Mouse (Mus musculus) midbrain, embryonic 14.5 days (tissue): ENCODE results near the gene Pigs. TPM values are rescaled to one million over a fixed set of nuclear protein-coding genes. Genes with fewer than 3 reads are reported as not detected.

ENCODE experiments used
- ATAC-seq: fragments of 200-750 bp; cut with Nextera tagmentation; 2 replicates; pipeline ENCODE4 v1.8.0; 2017; ENCODE audit warnings: moderate number of reproducible peaks, moderate library complexity; ENCODE audit not compliant: low FRiP score, low TSS enrichment
- DNase-seq: peaks from one replicate; pipeline ENCODE4 v3.0.0-alpha.2; 2015
- H3K27ac ChIP-seq: fragments of 300-500 bp; sonication (generic); replicated peaks from 2 replicates; pipeline ENCODE4 v1.5.1; 2014; ENCODE audit warnings: mild to moderate bottlenecking, low read depth, low read length, moderate library complexity
- H3K27me3 ChIP-seq: fragments of 300-500 bp; sonication (generic); 2 replicates; pipeline ENCODE4 v1.6.1; 2014; ENCODE audit warnings: low read length, control low read depth, mixed read lengths; ENCODE audit not compliant: control insufficient read depth, insufficient read depth
- H3K36me3 ChIP-seq: fragments of 300-500 bp; sonication (generic); 2 replicates; pipeline ENCODE4 v1.6.1; 2014; ENCODE audit warnings: low read length, control low read depth; ENCODE audit not compliant: control insufficient read depth, insufficient read depth
- H3K4me1 ChIP-seq: fragments of 300-500 bp; sonication (generic); 2 replicates; pipeline ENCODE4 v1.6.1; 2014; ENCODE audit warnings: mild to moderate bottlenecking, antibody characterized with exemption, low read length, control low read depth; ENCODE audit not compliant: control insufficient read depth, insufficient read depth
- H3K4me2 ChIP-seq: fragments of 300-500 bp; sonication (generic); 2 replicates; pipeline ENCODE4 v1.6.1; 2014; ENCODE audit warnings: mild to moderate bottlenecking, low read length, moderate library complexity
- H3K4me3 ChIP-seq: fragments of 300-500 bp; sonication (generic); replicated peaks from 2 replicates; pipeline ENCODE4 v1.5.1; 2014; ENCODE audit warnings: low read depth, low read length
- H3K9ac ChIP-seq: fragments of 300-500 bp; sonication (generic); replicated peaks from 2 replicates; pipeline ENCODE4 v1.6.1; 2014; ENCODE audit warnings: mild to moderate bottlenecking, low read length, moderate library complexity
- H3K9me3 ChIP-seq: fragments of 300-500 bp; sonication (generic); 2 replicates; pipeline ENCODE4 v1.6.1; 2016; ENCODE audit warnings: low read length, control low read depth, mixed read lengths; ENCODE audit not compliant: control insufficient read depth
- WGBS: fragments of 180-500 bp; shearing (Covaris S2); extraction: QIAGEN DNeasy Blood & Tissue Kit; methylation state at CpG from one replicate; pipeline ENCODE4 v1.1.7; 2014; 5-methylcytosine and 5-hydroxymethylcytosine counted together
- polyA plus RNA-seq: library from polyadenylated mRNA; unstranded; fragments of >200 nt; fragmentation: Nextera tagmentation; extraction: Ambion mirVana; gene quantifications from 2 replicates; pipeline ENCODE4 v1.2.1, GENCODE M21; 2014

Gene Pigs
- polyA plus RNA-seq, 1 experiment from 2014 or later, result 63.6 TPM

- Histone ChIP-seq H3K9me3 (no peaks in the 10 kb centered on the region), H3K4me3 (no peak overlapping the region), H3K27me3 (no peaks in the 10 kb centered on the region), H3K9ac (no peak overlapping the region), H3K4me2 (no peak overlapping the region), H3K4me1 (no peaks in the 10 kb centered on the region), H3K27ac (no peak overlapping the region), H3K36me3 (no peaks in the 10 kb centered on the region)
- ATAC-seq (no peak), DNase-seq (no peak)
- 57% methylated on average over 1 of the region's 1 CpGs for WGBS
Observed at GRCm38 (mm10) chr11:78370389-78370788, 42.2 kb downstream of the Pigs start.

DNA sequence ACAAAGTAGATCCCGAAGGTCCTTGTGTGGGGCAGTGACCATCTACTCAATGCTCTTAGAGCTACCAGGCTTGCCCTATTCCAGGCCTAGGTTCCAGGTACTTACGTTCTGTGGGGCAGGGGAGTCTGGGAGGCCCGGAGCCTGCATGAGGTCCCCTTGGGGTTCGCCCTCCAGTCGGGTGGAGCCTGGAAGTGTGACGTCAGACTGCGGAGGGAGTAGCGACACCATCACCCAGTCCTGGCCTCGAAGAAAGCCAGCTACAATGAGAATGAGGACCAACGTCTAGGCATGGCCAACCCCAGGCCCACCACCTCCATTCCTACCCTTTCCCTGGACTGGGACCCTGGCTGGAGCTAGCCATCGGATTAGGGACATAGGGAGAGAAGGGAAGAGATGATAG, 43.5 kb downstream of the Pigs start:
- H3K4me2 ChIP-seq, result no peak overlapping the region
- H3K27ac ChIP-seq, result no peak overlapping the region
- no peak overlapping the region for H3K4me3 ChIP-seq
- 91% methylated on average over 11 of the region's 11 CpGs for WGBS
- H3K4me1 ChIP-seq, result no peaks in the 10 kb centered on the region
- H3K36me3 ChIP-seq, result no peaks in the 10 kb centered on the region
- no peak for DNase-seq
- H3K9ac ChIP-seq, result no peak overlapping the region
- H3K27me3 ChIP-seq, result no peaks in the 10 kb centered on the region
- no peak for ATAC-seq
- H3K9me3 ChIP-seq, result no peaks in the 10 kb centered on the region

GRCm38 (mm10) chr11:78372166-78372565, 44.0 kb downstream of the Pigs start:
- H3K27me3 ChIP-seq, result no peaks in the 10 kb centered on the region
- no peak overlapping the region for H3K27ac ChIP-seq
- H3K4me1 ChIP-seq, result no peaks in the 10 kb centered on the region
- H3K4me2 ChIP-seq, result no peak overlapping the region
- H3K9ac ChIP-seq, result no peak overlapping the region
- no peaks in the 10 kb centered on the region for H3K9me3 ChIP-seq
- DNase-seq (no peak), ATAC-seq (no peak)
- no peaks in the 10 kb centered on the region for H3K36me3 ChIP-seq
- no peak overlapping the region for H3K4me3 ChIP-seq
- 90% methylated on average over 3 of the region's 3 CpGs for WGBS

GRCm38 (mm10) chr11:78372610-78373009, 44.4 kb downstream of the Pigs start:
- H3K4me1 ChIP-seq, result no peaks in the 10 kb centered on the region
- no peak overlapping the region for H3K4me2 ChIP-seq
- 49% methylated on average over 7 of the region's 7 CpGs for WGBS
- ATAC-seq (no peak), DNase-seq (peak; percentile 9)
- no peaks in the 10 kb centered on the region for H3K27me3 ChIP-seq
- H3K9ac ChIP-seq, result 0 out of 2 replicates have a peak overlapping the region, but pooled peaks have one; percentile 6
- no peak overlapping the region for H3K27ac ChIP-seq
- H3K9me3 ChIP-seq, result no peaks in the 10 kb centered on the region
- no peaks in the 10 kb centered on the region for H3K36me3 ChIP-seq
- H3K4me3 ChIP-seq, result no peak overlapping the region

GRCm38 (mm10) chr11:78374147-78374546, 45.9 kb downstream of the Pigs start:
- no peaks in the 10 kb centered on the region for H3K36me3 ChIP-seq
- no peak overlapping the region for H3K4me2 ChIP-seq
- no peaks in the 10 kb centered on the region for H3K27me3 ChIP-seq
- DNase-seq (no peak), ATAC-seq (no peak)
- no peak overlapping the region for H3K4me3 ChIP-seq
- no peak overlapping the region for H3K9ac ChIP-seq
- no peaks in the 10 kb centered on the region for H3K9me3 ChIP-seq
- WGBS, result 77% methylated on average over 8 of the region's 8 CpGs
- no peaks in the 10 kb centered on the region for H3K4me1 ChIP-seq
- no peak overlapping the region for H3K27ac ChIP-seq

DNA sequence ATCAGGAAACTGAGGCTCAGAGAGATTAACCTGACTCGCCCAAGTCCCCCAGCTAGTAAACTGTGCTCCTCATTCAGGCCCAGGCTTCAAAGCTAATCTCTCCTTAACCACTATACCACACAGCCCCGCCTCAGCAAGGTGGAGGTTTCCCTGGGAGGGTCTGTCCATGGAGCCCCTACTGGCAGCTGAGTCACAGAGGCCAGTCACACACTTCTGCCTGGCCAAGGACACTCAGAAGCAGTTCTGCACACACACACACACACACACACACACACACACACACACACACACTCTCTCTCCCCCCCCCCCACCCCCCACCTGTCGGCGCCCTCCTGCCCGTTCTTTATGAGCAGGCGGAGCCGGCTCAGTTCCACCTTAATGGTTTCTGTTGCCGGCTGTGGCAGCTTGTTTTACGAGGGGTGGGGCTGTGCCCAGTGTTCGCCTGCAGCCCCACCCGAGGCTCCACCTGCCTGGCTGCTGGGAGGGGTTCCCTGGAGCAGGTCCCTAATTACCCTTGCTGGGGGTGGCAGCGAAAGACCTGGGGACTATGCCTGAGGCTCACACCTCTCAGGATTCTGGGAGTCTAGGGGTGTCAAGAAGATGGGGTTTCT, 49.4 kb downstream of the Pigs start:
- H3K27me3 ChIP-seq, result no peaks in the 10 kb centered on the region
- DNase-seq (no peak), ATAC-seq (no peak)
- H3K9me3 ChIP-seq, result no peaks in the 10 kb centered on the region
- no peak overlapping the region for H3K4me3 ChIP-seq
- no peaks in the 10 kb centered on the region for H3K4me1 ChIP-seq
- 49% methylated on average over 12 of the region's 12 CpGs for WGBS
- H3K27ac ChIP-seq, result no peak overlapping the region
- no peaks in the 10 kb centered on the region for H3K36me3 ChIP-seq
- H3K4me2 ChIP-seq, result no peak overlapping the region
- H3K9ac ChIP-seq, result no peak overlapping the region

GRCm38 (mm10) chr11:78380351-78380750, 52.1 kb downstream of the Pigs start:
- H3K4me1 ChIP-seq, result no peaks in the 10 kb centered on the region
- H3K27ac ChIP-seq, result no peak overlapping the region
- DNase-seq (no peak), ATAC-seq (no peak)
- H3K27me3 ChIP-seq, result no peaks in the 10 kb centered on the region
- no peak overlapping the region for H3K9ac ChIP-seq
- WGBS, result 76% methylated on average over 4 of the region's 4 CpGs
- H3K9me3 ChIP-seq, result no peaks in the 10 kb centered on the region
- H3K4me2 ChIP-seq, result no peak overlapping the region
- H3K4me3 ChIP-seq, result no peak overlapping the region
- no peaks in the 10 kb centered on the region for H3K36me3 ChIP-seq

DNA sequence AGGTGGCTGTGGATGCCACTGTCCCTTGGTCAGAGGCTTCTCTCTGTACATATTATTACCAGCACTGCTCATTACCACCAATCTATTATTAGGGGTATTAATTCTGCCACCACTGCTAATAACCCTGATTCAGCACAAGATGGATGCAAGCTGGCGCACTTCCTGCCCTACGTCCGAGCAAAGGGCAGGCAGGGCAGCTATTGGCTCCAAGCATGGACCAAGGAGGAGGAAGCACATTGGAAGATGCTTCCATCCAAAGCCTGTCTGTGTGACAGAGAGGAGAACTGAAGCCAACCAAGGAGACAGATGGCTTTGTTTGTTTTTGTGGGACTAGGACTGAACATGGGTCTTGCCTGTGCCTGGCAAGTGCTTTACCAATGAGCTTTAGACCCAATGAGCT, 52.8 kb downstream of the Pigs start:
- Histone ChIP-seq H3K9me3 (no peaks in the 10 kb centered on the region), H3K4me1 (no peaks in the 10 kb centered on the region), H3K4me3 (no peak overlapping the region), H3K27me3 (no peaks in the 10 kb centered on the region), H3K36me3 (no peaks in the 10 kb centered on the region), H3K9ac (no peak overlapping the region), H3K27ac (no peak overlapping the region), H3K4me2 (no peak overlapping the region)
- WGBS, result 91% methylated on average over 3 of the region's 3 CpGs
- ATAC-seq (no peak), DNase-seq (no peak)

GRCm38 (mm10) chr11:78382286-78382685, 54.1 kb downstream of the Pigs start:
- no peaks in the 10 kb centered on the region for H3K27me3 ChIP-seq
- ATAC-seq (no peak), DNase-seq (no peak)
- H3K9ac ChIP-seq, result no peak overlapping the region
- no peak overlapping the region for H3K4me3 ChIP-seq
- no peak overlapping the region for H3K4me2 ChIP-seq
- WGBS, result 82% methylated on average over 7 of the region's 7 CpGs
- H3K36me3 ChIP-seq, result no peaks in the 10 kb centered on the region
- H3K4me1 ChIP-seq, result no peaks in the 10 kb centered on the region
- no peak overlapping the region for H3K27ac ChIP-seq
- no peaks in the 10 kb centered on the region for H3K9me3 ChIP-seq
